Mouse (Mus musculus) stomach, postnatal 0 days (tissue): ENCODE results near the gene Ddc.

ENCODE experiments used
- CTCF ChIP-seq: IDR thresholded peaks from 2 replicates; pipeline ENCODE4 v1.5.1; 2016; ENCODE audit warnings: antibody characterized with exemption, low read depth, mild to moderate bottlenecking, moderate library complexity
- EP300 ChIP-seq: optimal IDR thresholded peaks from 2 replicates; pipeline ENCODE3; 2016; ENCODE audit warnings: antibody characterized with exemption

DNA sequence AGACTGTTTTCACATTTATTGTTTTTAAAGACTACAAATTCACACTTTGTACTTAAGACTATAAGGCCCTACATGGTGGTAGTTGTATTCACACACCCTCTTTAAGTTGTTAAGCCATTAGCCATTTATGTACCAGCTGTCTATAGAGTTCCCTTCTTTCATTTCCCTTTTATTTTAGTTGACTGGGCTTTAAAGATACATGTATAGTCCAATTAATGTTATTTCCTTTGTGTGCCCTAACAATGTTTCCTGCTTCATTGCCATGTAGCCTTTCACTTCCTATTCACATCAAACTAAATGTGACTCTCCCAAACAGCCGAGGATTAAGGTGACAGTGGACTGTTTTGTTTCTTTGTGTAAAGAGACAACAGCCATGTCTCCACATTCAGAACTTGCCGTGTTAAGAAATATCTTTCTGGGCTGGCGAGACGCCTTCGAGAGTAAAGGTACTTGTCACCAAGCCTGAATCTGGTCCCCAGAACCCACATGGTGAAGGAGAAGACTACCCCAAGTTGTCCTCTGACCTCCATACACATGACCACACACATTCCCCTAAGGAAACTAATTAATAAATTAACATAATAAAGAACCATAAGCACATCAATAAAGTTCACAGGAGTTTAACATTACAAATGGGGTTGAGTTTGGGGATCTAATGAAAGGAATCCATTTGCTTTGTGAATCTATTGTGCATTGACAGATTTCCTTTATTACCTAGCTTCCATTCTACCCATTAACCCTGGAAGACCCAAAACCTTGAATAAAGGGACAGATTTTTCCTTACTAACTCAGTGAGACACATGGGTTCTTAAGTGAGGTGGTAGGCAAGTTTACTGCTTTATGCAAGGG, 43.1 kb upstream of the Ddc start:
- TF ChIP-seq CTCF, result no peak
- no peak for TF ChIP-seq EP300
